Mouse (Mus musculus): ENCODE measurements around the gene Vars2. TPM values are rescaled to one million over a fixed set of nuclear protein-coding genes. Genes with fewer than 3 reads are reported as not detected.

Vars2 gene
- polyA plus RNA-seq, 1 experiment from 2014 or later = 13.0 TPM

- H3K9me3 ChIP-seq = no peaks in the 10 kb centered on the region
- no peaks in the 10 kb centered on the region for H3K36me3 ChIP-seq
- H3K4me2 ChIP-seq (replicated peaks) = peak overlapping the region; percentile 90
- H3K4me3 ChIP-seq (replicated peaks) = peak overlapping the region; percentile 85
- no peak for ATAC-seq
- H3K27me3 ChIP-seq = no peaks in the 10 kb centered on the region
- WGBS = under 1% methylated on average over 16 of the region's 16 CpGs
- H3K27ac ChIP-seq = peak overlapping the region; percentile 99
- peaks cover 68% of the 10 kb centered on the region for H3K4me1 ChIP-seq (replicated peaks)
- H3K9ac ChIP-seq (replicated peaks) = peak overlapping the region; percentile 98
Observed at GRCm38 (mm10) chr17:35701978-35702461, 34.6 kb upstream of the Vars2 start.

- peak overlapping the region; percentile 98 for H3K9ac ChIP-seq (replicated peaks)
- H3K27ac ChIP-seq = peak overlapping the region; percentile 99
- ATAC-seq = no peak
- peak overlapping the region; percentile 85 for H3K4me3 ChIP-seq (replicated peaks)
- no peaks in the 10 kb centered on the region for H3K27me3 ChIP-seq
- peak overlapping the region; percentile 90 for H3K4me2 ChIP-seq (replicated peaks)
- peaks cover 74% of the 10 kb centered on the region for H3K4me1 ChIP-seq (replicated peaks)
- under 1% methylated on average over 16 of the region's 16 CpGs for WGBS
- H3K36me3 ChIP-seq = no peaks in the 10 kb centered on the region
- H3K9me3 ChIP-seq = no peaks in the 10 kb centered on the region
Observed at GRCm38 (mm10) chr17:35701203-35701977, 34.0 kb upstream of the Vars2 start.

DNA sequence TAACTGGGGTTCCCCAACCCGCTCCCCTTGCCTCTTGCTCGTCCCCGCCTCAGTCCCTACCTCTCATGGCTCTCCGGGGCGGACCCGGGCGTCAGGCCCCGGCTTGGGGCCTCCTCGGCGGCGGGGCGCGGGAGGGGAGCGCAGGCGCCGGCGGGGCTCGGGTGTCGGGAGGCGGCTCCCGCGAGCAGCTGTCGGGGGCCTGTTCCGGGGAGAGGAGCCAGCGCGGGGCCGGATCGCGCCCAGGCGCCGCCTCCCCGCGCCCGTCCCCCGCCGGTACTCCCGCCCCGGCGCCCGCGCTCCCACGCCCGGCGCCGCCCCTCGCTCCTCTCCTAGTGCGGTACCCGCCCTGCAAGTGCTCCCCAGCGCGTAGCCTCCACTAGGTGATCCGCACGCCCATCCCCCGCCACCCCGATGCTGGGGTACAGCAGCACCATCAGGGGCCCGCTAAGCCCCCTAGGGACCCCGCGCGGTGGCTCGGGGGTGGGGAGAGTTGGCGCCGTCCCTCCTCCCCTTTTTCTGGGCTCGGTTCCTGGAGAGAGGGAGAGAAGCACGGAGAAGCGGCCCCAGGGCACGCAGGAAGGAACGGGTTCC, 33.1 kb upstream of the Vars2 start:
- ATAC-seq = peak; percentile 25
- peaks cover under 1% of the 10 kb centered on the region; the same call in 1 of the 2 replicates for H3K9me3 ChIP-seq
- H3K4me1 ChIP-seq (replicated peaks) = peaks cover 66% of the 10 kb centered on the region
- H3K36me3 ChIP-seq = peaks cover 6% of the 10 kb centered on the region
- H3K27me3 ChIP-seq = no peaks in the 10 kb centered on the region
- H3K4me3 ChIP-seq (replicated peaks) = peak overlapping the region; percentile 85
- H3K4me2 ChIP-seq (replicated peaks) = peak overlapping the region; percentile 90
- H3K9ac ChIP-seq (replicated peaks) = peak overlapping the region; percentile 98
- peak overlapping the region; percentile 99 for H3K27ac ChIP-seq
- WGBS = 1% methylated on average over 50 of the region's 66 CpGs

GRCm38 (mm10) chr17:35699919-35700318, 32.5 kb upstream of the Vars2 start:
- WGBS = 1% methylated on average over 19 of the region's 19 CpGs
- ATAC-seq = no peak
- Histone ChIP-seq H3K4me2 (replicated peaks) (peak overlapping the region; percentile 90), H3K4me3 (replicated peaks) (peak overlapping the region; percentile 85), H3K27ac (peak overlapping the region; percentile 99), H3K4me1 (replicated peaks) (peaks cover 61% of the 10 kb centered on the region), H3K36me3 (peaks cover 11% of the 10 kb centered on the region), H3K27me3 (no peaks in the 10 kb centered on the region), H3K9me3 (peaks cover 3% of the 10 kb centered on the region; the same call in 1 of the 2 replicates), H3K9ac (replicated peaks) (peak overlapping the region; percentile 98)

- peaks cover 52% of the 10 kb centered on the region for H3K4me1 ChIP-seq (replicated peaks)
- no peaks in the 10 kb centered on the region for H3K27me3 ChIP-seq
- H3K4me3 ChIP-seq (replicated peaks) = peak overlapping the region; percentile 41
- peaks cover 3% of the 10 kb centered on the region; the same call in 1 of the 2 replicates for H3K9me3 ChIP-seq
- peaks cover 15% of the 10 kb centered on the region for H3K36me3 ChIP-seq
- peak overlapping the region; percentile 79 for H3K9ac ChIP-seq (replicated peaks)
- peak overlapping the region; percentile 90 for H3K4me2 ChIP-seq (replicated peaks)
- peak overlapping the region; percentile 99 for H3K27ac ChIP-seq
- WGBS = 19% methylated on average over 5 of the region's 5 CpGs
- no peak for ATAC-seq
Observed at GRCm38 (mm10) chr17:35698501-35698883, 31.1 kb upstream of the Vars2 start.

GRCm38 (mm10) chr17:35697759-35698500, 30.5 kb upstream of the Vars2 start:
- WGBS = 1% methylated on average over 16 of the region's 16 CpGs
- Histone ChIP-seq H3K4me1 (replicated peaks) (peaks cover 50% of the 10 kb centered on the region), H3K27ac (peak overlapping the region; percentile 99), H3K9ac (replicated peaks) (peak overlapping the region; percentile 79), H3K36me3 (peaks cover 21% of the 10 kb centered on the region), H3K27me3 (no peaks in the 10 kb centered on the region), H3K9me3 (peaks cover 3% of the 10 kb centered on the region; the same call in 1 of the 2 replicates), H3K4me3 (replicated peaks) (peak overlapping the region; percentile 41), H3K4me2 (replicated peaks) (peak overlapping the region; percentile 90)
- peak; percentile 75 for ATAC-seq

DNA sequence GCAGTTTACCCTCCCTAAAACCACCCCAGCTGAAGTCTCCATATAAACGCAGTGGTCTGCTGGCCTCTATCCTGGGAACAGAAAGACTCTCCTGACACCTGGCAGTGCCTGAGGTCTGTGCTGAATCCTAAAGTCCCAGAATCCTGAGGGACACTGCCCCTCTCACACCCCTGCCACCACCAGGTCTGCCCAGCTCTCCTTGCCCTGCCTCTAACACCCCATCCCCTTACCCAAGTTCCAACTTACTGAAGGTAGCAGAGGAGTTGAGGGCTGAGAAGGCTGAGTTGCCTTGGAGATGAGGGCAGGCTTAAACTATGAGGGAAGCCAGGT, 30.0 kb upstream of the Vars2 start:
- peaks cover 47% of the 10 kb centered on the region for H3K4me1 ChIP-seq (replicated peaks)
- 7% methylated on average over 1 of the region's 1 CpGs for WGBS

GRCm38 (mm10) chr17:35696691-35697090, 29.3 kb upstream of the Vars2 start:
- Histone ChIP-seq H3K36me3 (peaks cover 33% of the 10 kb centered on the region), H3K4me1 (replicated peaks) (peaks cover 40% of the 10 kb centered on the region), H3K27ac (peak overlapping the region; percentile 99), H3K4me3 (replicated peaks) (peak overlapping the region; percentile 41), H3K27me3 (no peaks in the 10 kb centered on the region), H3K4me2 (replicated peaks) (peak overlapping the region; percentile 90), H3K9ac (replicated peaks) (peak overlapping the region; percentile 79), H3K9me3 (peaks cover 3% of the 10 kb centered on the region; the same call in 1 of the 2 replicates)
- WGBS = 65% methylated on average over 6 of the region's 6 CpGs
- ATAC-seq = no peak

More for the DNA sequence above, 30.0 kb upstream of the Vars2 start:
- Histone ChIP-seq H3K27me3 (no peaks in the 10 kb centered on the region), H3K36me3 (peaks cover 26% of the 10 kb centered on the region), H3K27ac (peak overlapping the region; percentile 99), H3K4me3 (replicated peaks) (peak overlapping the region; percentile 41), H3K9ac (replicated peaks) (peak overlapping the region; percentile 79), H3K4me2 (replicated peaks) (peak overlapping the region; percentile 90), H3K9me3 (peaks cover 3% of the 10 kb centered on the region; the same call in 1 of the 2 replicates)
- no peak for ATAC-seq

DNA sequence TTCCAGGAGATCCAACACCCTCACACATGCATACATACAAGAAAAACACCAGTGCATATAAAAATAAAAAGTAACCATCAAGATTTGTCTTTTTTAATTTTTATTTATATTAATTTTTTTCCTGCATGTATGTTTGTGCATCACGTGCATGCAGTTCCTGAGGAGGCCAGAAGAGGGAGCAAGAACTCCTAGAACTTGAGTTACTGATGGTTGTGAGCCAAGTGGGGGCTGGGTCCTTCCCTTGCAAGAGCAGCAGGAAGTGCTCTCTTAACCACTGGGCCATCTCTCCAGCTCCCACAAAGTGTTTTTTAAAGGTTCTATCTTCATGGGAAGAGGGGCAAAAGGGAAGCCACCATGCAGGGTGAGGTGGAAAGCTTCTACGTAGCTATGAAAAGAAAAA, 27.9 kb upstream of the Vars2 start:
- Histone ChIP-seq H3K27ac (no peak overlapping the region), H3K4me2 (replicated peaks) (no peak overlapping the region), H3K4me1 (replicated peaks) (peaks cover 36% of the 10 kb centered on the region), H3K9ac (replicated peaks) (no peak overlapping the region), H3K9me3 (peaks cover 3% of the 10 kb centered on the region; the same call in 1 of the 2 replicates), H3K27me3 (no peaks in the 10 kb centered on the region), H3K36me3 (peaks cover 47% of the 10 kb centered on the region), H3K4me3 (replicated peaks) (no peak overlapping the region)
- WGBS = 92% methylated on average over 2 of the region's 2 CpGs
- ATAC-seq = no peak

DNA sequence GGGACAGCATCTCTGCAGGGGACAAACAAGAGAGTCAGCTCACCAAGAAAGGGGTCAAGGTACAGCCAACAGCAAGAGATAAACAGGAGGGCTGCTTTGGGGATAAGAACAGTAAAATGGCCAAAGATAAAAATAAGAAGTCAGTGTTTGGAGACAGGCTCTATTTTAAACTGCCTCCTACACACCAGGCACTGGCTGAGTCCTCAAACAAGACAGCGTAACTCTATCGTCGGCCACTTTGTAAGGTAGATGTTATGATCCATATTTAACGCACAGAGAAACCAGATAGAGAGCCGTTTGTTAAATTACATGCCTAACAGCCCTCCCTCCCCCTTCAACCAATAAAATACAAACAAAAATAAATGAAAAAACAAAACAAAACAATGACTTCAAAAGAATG, 26.5 kb upstream of the Vars2 start:
- Histone ChIP-seq H3K36me3 (peaks cover 59% of the 10 kb centered on the region), H3K4me3 (replicated peaks) (no peak overlapping the region), H3K4me2 (replicated peaks) (no peak overlapping the region), H3K9ac (replicated peaks) (no peak overlapping the region), H3K27ac (no peak overlapping the region), H3K9me3 (peaks cover 3% of the 10 kb centered on the region; the same call in 1 of the 2 replicates), H3K4me1 (replicated peaks) (peaks cover 26% of the 10 kb centered on the region), H3K27me3 (no peaks in the 10 kb centered on the region)
- ATAC-seq = no peak
- 95% methylated on average over 5 of the region's 5 CpGs for WGBS

DNA sequence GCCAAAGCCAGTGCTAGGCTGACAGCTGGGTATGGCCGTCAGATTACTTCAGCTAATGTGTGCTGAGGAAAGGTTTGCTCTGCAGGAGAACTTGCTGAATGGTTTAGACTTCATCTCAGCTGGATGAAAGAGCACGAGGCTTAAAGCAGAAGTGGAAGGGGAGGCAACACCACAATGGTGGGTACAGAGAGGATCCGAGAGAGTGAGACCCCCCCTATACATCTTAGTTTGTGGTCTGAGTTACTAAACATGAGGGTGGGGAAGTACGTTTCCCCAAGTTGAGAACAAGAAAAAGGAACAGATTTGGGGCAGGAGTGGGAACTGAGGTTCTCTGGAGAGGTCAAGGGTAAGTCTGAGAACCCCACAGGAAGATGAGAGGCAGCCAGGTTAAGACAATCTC, 25.0 kb upstream of the Vars2 start:
- Histone ChIP-seq H3K9me3 (peaks cover 3% of the 10 kb centered on the region; the same call in 1 of the 2 replicates), H3K36me3 (peaks cover 75% of the 10 kb centered on the region), H3K4me1 (replicated peaks) (peaks cover 14% of the 10 kb centered on the region), H3K4me3 (replicated peaks) (no peak overlapping the region), H3K27me3 (no peaks in the 10 kb centered on the region), H3K9ac (replicated peaks) (no peak overlapping the region), H3K27ac (no peak overlapping the region), H3K4me2 (replicated peaks) (no peak overlapping the region)
- 78% methylated on average over 4 of the region's 4 CpGs for WGBS
- no peak for ATAC-seq

Data from midbrain, embryonic 13.5 days (tissue).